Mouse (Mus musculus): ENCODE data around the gene Mast4. TPM values are rescaled to one million over a fixed set of nuclear protein-coding genes. Genes with fewer than 3 reads are reported as not detected.

Gene Mast4
- polyA plus RNA-seq, 2 experiments, result 0.71 to 1.5 TPM

DNA sequence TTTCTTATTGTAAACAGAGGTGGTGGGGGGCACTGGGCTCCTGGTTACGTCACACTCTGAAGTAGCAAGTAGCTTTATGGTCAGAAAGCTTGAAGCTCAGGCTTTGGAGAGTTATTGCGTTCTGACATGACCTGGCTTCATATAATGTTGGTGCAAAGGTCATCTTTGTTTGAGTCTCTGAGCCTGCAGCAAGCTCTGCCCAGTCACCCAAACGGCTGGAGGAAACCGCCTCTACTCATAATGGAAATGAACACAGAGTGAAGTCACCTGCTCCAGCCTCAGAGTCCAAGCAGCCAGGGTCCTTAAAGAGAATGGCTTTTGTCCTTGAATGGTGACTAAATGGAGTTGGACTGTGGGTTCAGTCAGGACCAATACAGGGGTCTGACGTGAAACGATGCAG is 529.1 kb downstream of the Mast4 start:
- Histone ChIP-seq H3K27me3 (ENCODE audit: control insufficient read depth, insufficient read depth, low read length) (no peaks in the 10 kb centered on the region), H3K36me3 (replicated peaks; ENCODE audit: control insufficient read depth, insufficient read depth, low read depth) (no peaks in the 10 kb centered on the region), H3K9me3 (ENCODE audit: control insufficient read depth, low read length) (no peaks in the 10 kb centered on the region), H3K9ac (replicated peaks) (no peak overlapping the region), H3K27ac (no peak overlapping the region), H3K4me1 (replicated peaks; ENCODE audit: control insufficient read depth in 2 of 2, insufficient read depth in 2 of 2, low read length in 1 of 2) (no peaks in the 10 kb centered on the region), H3K4me2 (ENCODE audit: low read depth) (no peak overlapping the region), H3K4me3 (ENCODE audit: insufficient read depth in 1 of 2, low read depth in 2 of 2, low read length in 2 of 2) (no peak overlapping the region)
- DNase-seq (ENCODE audit: low read depth in 3 of 3, low spot score in 3 of 3), result no peak
- TF ChIP-seq CTCF (IDR thresholded peaks at IDR 0.05; ENCODE audit: low read depth) (no peak), EP300 (IDR thresholded peaks at IDR 0.05; ENCODE audit: low read depth) (no peak)
- 75% methylated on average over 6 of the region's 6 CpGs for WGBS (ENCODE audit: insufficient replicate concordance)
- no peak for ATAC-seq (ENCODE audit: insufficient read depth)

- no peak overlapping the region for H3K4me3 ChIP-seq (ENCODE audit: insufficient read depth in 1 of 2, low read depth in 2 of 2, low read length in 2 of 2)
- no peak for ATAC-seq (ENCODE audit: insufficient read depth)
- H3K9ac ChIP-seq (replicated peaks), result no peak overlapping the region
- H3K4me1 ChIP-seq (replicated peaks; ENCODE audit: control insufficient read depth in 2 of 2, insufficient read depth in 2 of 2, low read length in 1 of 2), result no peaks in the 10 kb centered on the region
- H3K36me3 ChIP-seq (replicated peaks; ENCODE audit: control insufficient read depth, insufficient read depth, low read depth), result no peaks in the 10 kb centered on the region
- no peaks in the 10 kb centered on the region for H3K9me3 ChIP-seq (ENCODE audit: control insufficient read depth, low read length)
- WGBS (ENCODE audit: insufficient replicate concordance), result 70% methylated on average over 9 of the region's 9 CpGs
- H3K27me3 ChIP-seq (ENCODE audit: control insufficient read depth, insufficient read depth, low read length), result no peaks in the 10 kb centered on the region
- no peak overlapping the region for H3K4me2 ChIP-seq (ENCODE audit: low read depth)
- DNase-seq (ENCODE audit: low read depth in 3 of 3, low spot score in 3 of 3), result no peak
- TF ChIP-seq EP300 (IDR thresholded peaks at IDR 0.05; ENCODE audit: low read depth) (no peak), CTCF (IDR thresholded peaks at IDR 0.05; ENCODE audit: low read depth) (no peak)
- H3K27ac ChIP-seq, result no peak overlapping the region
Measured at GRCm38 (mm10) chr13:102803206-102803605, 531.1 kb downstream of the Mast4 start.

- no peaks in the 10 kb centered on the region for H3K9me3 ChIP-seq (ENCODE audit: control insufficient read depth, low read length)
- H3K9ac ChIP-seq (replicated peaks), result no peak overlapping the region
- 56% methylated on average over 3 of the region's 3 CpGs for WGBS (ENCODE audit: insufficient replicate concordance)
- H3K4me3 ChIP-seq (ENCODE audit: insufficient read depth in 1 of 2, low read depth in 2 of 2, low read length in 2 of 2), result no peak overlapping the region
- no peak for ATAC-seq (ENCODE audit: insufficient read depth)
- no peaks in the 10 kb centered on the region for H3K27me3 ChIP-seq (ENCODE audit: control insufficient read depth, insufficient read depth, low read length)
- no peak overlapping the region for H3K27ac ChIP-seq
- DNase-seq (ENCODE audit: low read depth in 3 of 3, low spot score in 3 of 3), result no peak
- H3K4me2 ChIP-seq (ENCODE audit: low read depth), result no peak overlapping the region
- no peak for TF ChIP-seq EP300 (IDR thresholded peaks at IDR 0.05; ENCODE audit: low read depth)
- H3K36me3 ChIP-seq (replicated peaks; ENCODE audit: control insufficient read depth, insufficient read depth, low read depth), result no peaks in the 10 kb centered on the region
- H3K4me1 ChIP-seq (replicated peaks; ENCODE audit: control insufficient read depth in 2 of 2, insufficient read depth in 2 of 2, low read length in 1 of 2), result no peaks in the 10 kb centered on the region
Measured at GRCm38 (mm10) chr13:102792157-102792556, 542.1 kb downstream of the Mast4 start.

- H3K9me3 ChIP-seq (ENCODE audit: control insufficient read depth, low read length), result no peaks in the 10 kb centered on the region
- no peaks in the 10 kb centered on the region for H3K4me1 ChIP-seq (replicated peaks; ENCODE audit: control insufficient read depth in 2 of 2, insufficient read depth in 2 of 2, low read length in 1 of 2)
- TF ChIP-seq CTCF (IDR thresholded peaks at IDR 0.05; ENCODE audit: low read depth), result no peak
- no peak for TF ChIP-seq EP300 (IDR thresholded peaks at IDR 0.05; ENCODE audit: low read depth)
- DNase-seq (ENCODE audit: low read depth in 3 of 3, low spot score in 3 of 3) (no peak), ATAC-seq (ENCODE audit: insufficient read depth) (0 out of 2 replicates have a peak, but pooled peaks have one; percentile 35)
- no peaks in the 10 kb centered on the region for H3K27me3 ChIP-seq (ENCODE audit: control insufficient read depth, insufficient read depth, low read length)
- H3K36me3 ChIP-seq (replicated peaks; ENCODE audit: control insufficient read depth, insufficient read depth, low read depth), result no peaks in the 10 kb centered on the region
- no peak overlapping the region for H3K4me3 ChIP-seq (ENCODE audit: insufficient read depth in 1 of 2, low read depth in 2 of 2, low read length in 2 of 2)
- WGBS (ENCODE audit: insufficient replicate concordance), result 83% methylated on average over 6 of the region's 6 CpGs
- no peak overlapping the region for H3K9ac ChIP-seq (replicated peaks)
- H3K27ac ChIP-seq, result no peak overlapping the region
- no peak overlapping the region for H3K4me2 ChIP-seq (ENCODE audit: low read depth)
Measured at GRCm38 (mm10) chr13:102790601-102791155, 543.6 kb downstream of the Mast4 start.

DNA sequence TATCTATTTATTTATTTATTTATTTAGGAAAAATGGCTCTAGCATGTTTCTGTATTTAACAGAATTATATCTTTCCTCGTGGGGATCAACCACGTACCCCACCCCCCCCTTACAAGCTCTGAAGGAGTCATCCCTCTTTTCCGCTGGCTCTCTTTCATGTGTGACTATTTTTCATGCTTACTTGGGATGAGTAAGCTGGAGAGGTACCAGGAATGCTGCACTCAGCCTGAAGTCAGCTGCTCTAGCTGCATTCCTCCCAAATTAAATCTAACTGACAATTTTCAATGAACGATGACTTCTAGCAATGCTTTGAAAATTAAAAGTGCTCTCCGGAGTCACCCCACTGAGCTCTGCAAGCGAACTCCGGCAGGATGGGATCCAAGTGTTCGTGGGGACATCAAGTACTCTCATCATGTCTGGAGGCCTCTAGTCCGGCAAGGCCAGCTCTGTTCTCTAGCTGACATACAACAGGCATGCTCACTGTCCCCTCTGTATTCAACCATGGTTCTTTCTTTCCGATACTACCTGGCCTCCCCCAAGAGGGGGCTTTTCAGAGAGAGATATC is 547.5 kb downstream of the Mast4 start:
- Histone ChIP-seq H3K27me3 (ENCODE audit: control insufficient read depth, insufficient read depth, low read length) (no peaks in the 10 kb centered on the region), H3K4me1 (replicated peaks; ENCODE audit: control insufficient read depth in 2 of 2, insufficient read depth in 2 of 2, low read length in 1 of 2) (no peaks in the 10 kb centered on the region), H3K9me3 (ENCODE audit: control insufficient read depth, low read length) (no peaks in the 10 kb centered on the region), H3K4me2 (ENCODE audit: low read depth) (no peak overlapping the region), H3K4me3 (ENCODE audit: insufficient read depth in 1 of 2, low read depth in 2 of 2, low read length in 2 of 2) (no peak overlapping the region), H3K27ac (no peak overlapping the region), H3K9ac (replicated peaks) (no peak overlapping the region), H3K36me3 (replicated peaks; ENCODE audit: control insufficient read depth, insufficient read depth, low read depth) (no peaks in the 10 kb centered on the region)
- 76% methylated on average over 10 of the region's 10 CpGs for WGBS (ENCODE audit: insufficient replicate concordance)
- ATAC-seq (ENCODE audit: insufficient read depth), result no peak
- no peak for DNase-seq (ENCODE audit: low read depth in 3 of 3, low spot score in 3 of 3)
- TF ChIP-seq CTCF (IDR thresholded peaks at IDR 0.05; ENCODE audit: low read depth) (no peak), EP300 (IDR thresholded peaks at IDR 0.05; ENCODE audit: low read depth) (no peak)

Data from liver, embryonic 14.5 days (tissue).